Mouse (Mus musculus): Measurements from ENCODE around the gene Reg4.

Reg4 gene

DNA sequence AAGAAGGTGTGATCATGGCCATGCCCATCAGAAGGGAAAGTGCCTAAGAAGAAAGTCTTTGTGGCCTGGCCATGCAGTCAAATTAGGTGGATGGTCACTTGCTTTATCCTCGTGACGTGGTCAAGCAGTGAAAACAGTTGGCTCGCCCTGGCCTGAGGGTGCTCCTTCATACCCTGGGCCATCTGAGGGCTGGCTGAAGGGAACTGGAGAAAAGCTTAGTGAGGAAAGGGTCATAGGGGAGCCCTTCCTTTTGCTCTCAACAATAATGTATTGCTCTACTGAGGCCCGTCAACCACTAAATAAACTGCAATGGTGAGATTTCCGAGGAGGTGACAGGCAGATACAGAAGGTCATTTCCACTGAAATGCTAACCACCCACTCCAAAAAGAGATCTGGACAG lies 15.3 kb downstream of the Reg4 start:
- DNase-seq (ENCODE audit: low spot score in 2 of 2) = no peak

DNA sequence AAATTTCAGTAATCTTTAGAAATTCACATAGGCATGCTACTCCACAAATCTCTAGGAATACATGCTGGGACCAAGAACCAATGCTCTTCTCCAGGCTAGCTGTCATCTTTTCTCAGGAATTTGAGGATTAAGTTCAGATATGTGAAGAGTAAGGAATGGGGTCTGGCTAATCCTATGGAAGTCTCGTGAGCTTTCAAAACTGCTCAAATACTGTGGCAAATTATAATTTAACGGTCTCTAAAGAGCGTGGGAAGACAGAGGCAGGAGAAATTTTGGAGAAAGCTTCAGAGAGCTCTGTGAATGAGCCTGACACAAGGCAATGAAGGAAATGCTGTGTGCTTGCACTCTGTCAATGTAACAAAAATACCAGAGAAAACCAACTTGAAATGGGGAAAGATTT lies 16.2 kb downstream of the Reg4 start:
- DNase-seq (ENCODE audit: low spot score in 2 of 2) = no peak

DNA sequence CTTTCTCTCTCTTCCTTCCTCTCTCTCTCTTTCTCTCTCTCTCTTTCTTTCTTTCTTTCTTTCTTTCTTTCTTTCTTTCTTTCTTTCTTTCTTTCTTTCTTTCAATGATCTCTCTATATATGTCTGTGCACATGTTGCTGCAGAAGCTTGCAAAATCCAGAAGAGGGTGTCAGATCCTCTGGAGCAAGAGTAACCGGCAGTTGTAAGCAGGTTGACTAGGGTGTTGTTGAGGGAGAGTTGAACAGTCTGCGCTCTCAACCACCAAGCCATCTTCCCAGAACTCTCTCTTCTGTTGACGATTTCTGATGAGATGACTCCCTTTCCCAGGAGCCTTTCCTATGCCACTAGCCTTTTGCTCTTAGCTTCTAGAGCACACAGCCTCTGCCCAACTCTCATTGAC lies 20.1 kb downstream of the Reg4 start:
- DNase-seq (ENCODE audit: low spot score in 2 of 2) = no peak

DNA sequence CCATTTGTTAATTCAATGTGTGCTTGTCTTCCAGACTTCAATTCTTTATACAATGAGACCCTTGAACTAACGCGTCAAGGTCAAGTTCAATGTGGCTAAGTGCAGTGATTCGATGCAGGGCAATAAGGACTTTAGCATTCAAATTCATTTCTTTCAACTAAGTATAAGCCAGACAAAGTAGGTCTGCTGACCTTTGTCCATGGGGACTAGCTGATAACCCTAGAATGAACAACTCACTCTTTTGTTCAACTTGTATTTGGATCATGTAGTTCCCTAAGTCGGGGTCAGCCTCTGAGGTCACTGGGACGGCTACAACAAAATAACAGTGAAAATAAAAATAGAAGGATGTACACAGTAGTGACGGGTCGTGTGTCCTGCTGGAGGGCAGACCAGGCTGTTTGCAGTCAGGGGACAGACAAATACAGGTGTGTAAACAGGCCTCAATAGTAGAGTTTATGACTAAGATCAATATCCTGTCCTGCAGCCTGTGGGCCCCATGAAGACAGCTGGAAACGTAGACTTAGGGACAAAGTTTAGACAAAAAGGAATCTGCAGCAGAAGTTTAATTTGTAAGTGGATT lies 20.6 kb downstream of the Reg4 start:
- DNase-seq (ENCODE audit: low spot score in 2 of 2) = no peak

- DNase-seq (ENCODE audit: low spot score in 2 of 2) = no peak
Measured at GRCm38 (mm10) chr3:98245892-98246291, 23.9 kb downstream of the Reg4 start.

DNA sequence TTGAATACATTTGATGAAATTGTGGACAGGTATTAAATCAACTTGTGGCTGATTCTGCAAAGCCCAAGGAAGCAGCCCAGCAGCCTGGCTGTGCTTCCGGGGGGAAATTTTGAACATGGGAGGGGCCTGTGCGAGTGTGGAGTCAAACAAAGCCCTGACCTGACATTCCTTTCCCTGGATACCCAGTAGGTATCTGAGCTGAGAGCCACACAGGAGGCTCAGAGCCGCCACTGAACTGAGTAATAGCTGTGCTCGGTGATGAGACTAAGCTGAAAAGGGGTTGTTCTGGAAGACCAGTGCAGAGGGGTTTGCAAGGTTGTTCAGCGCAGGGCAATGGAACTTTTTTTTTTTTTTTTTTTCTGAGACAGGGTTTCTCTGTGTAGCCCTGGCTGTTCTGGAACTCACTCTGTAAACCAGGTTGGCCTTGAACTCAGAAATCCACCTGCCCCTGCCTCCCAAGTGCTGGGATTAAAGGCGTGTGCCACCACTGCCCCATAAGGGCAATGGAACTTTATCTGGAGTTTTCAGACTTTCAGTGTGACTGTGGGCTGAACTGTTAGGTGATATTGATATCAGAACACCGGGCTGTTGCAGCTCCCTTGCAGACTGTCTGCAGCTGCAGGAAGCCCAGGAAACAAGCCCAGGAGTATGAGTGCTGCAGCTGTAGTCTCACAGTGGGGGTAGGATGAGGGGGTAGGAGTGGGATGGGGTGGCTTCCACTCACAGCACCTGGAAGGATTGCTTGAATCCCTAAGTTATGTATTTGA lies 25.2 kb downstream of the Reg4 start:
- no peak for DNase-seq (ENCODE audit: low spot score in 2 of 2)

DNA sequence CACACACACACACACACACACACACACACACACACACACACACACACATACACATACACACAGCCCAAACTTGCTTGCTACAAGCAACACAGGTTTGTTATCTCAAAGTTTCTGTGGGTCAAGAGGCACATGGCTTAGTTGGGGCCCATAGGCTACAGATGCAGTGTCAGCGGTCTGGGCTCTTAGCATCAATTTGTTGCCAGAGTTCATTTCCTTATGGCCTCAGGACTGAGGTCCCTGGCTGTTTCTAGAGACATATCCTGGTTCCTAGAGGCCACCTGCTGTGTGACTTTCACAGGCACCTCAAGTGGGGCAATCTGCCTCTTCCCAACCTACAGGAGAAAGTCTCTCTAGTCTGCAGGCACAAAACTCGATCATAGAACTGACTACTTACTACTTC lies 27.4 kb downstream of the Reg4 start:
- DNase-seq (ENCODE audit: low spot score in 2 of 2) = no peak

GRCm38 (mm10) chr3:98249833-98250448 lies 28.0 kb downstream of the Reg4 start:
- no peak for DNase-seq (ENCODE audit: low spot score in 2 of 2)

GRCm38 (mm10) chr3:98254059-98254458 lies 32.1 kb downstream of the Reg4 start:
- no peak for DNase-seq (ENCODE audit: low spot score in 2 of 2)

- DNase-seq (ENCODE audit: low spot score in 2 of 2) = no peak
Measured at GRCm38 (mm10) chr3:98254656-98255583, 33.0 kb downstream of the Reg4 start.

DNA sequence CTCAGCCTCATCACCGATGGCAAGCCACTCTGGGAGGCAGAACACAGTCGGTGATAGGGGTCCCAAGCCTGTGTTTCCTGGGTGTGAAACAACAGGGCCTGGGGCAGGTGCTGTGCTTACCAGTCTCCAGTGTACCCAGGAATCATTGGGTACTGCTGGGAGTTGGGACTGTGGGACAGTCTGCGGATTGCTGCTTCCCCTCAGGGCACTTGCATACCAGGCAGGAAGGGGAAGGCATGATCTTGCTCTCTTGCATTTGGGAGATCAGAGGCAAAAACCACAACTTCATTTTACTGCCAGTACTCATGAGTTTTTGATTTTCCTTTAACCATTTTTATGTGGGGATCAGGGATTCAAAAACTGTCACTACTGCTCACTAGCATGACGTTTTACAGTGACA lies 36.8 kb downstream of the Reg4 start:
- no peak for DNase-seq (ENCODE audit: low spot score in 2 of 2)

- no peak for DNase-seq (ENCODE audit: low spot score in 2 of 2)
Measured at GRCm38 (mm10) chr3:98259271-98259751, 37.4 kb downstream of the Reg4 start.

- no peak for DNase-seq (ENCODE audit: low spot score in 2 of 2)
Measured at GRCm38 (mm10) chr3:98260534-98260933, 38.6 kb downstream of the Reg4 start.

DNA sequence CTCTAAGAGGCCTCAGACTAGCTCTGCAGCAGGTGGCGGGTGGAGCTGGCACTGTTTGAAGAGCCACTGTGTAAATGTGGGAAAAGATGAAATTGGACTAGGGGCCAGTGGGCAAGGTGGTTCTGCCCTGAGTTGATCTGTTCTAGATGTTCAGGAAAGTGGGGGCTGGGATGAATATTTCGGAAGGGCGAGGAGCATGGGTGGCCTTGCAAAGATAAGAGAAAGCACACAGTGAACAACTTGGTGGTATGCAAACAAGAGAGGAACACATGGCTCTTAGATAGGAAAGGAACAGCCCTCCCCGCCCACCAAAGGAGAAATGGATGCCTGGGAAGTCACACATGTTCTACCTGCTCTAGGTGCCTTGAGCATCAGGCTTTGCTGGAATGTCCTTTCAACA lies 39.5 kb downstream of the Reg4 start:
- DNase-seq (ENCODE audit: low spot score in 2 of 2) = no peak

- DNase-seq (ENCODE audit: low spot score in 2 of 2) = no peak
Measured at GRCm38 (mm10) chr3:98262133-98262532, 40.2 kb downstream of the Reg4 start.

- DNase-seq (ENCODE audit: low spot score in 2 of 2) = no peak
Measured at GRCm38 (mm10) chr3:98267249-98267651, 45.3 kb downstream of the Reg4 start.

DNA sequence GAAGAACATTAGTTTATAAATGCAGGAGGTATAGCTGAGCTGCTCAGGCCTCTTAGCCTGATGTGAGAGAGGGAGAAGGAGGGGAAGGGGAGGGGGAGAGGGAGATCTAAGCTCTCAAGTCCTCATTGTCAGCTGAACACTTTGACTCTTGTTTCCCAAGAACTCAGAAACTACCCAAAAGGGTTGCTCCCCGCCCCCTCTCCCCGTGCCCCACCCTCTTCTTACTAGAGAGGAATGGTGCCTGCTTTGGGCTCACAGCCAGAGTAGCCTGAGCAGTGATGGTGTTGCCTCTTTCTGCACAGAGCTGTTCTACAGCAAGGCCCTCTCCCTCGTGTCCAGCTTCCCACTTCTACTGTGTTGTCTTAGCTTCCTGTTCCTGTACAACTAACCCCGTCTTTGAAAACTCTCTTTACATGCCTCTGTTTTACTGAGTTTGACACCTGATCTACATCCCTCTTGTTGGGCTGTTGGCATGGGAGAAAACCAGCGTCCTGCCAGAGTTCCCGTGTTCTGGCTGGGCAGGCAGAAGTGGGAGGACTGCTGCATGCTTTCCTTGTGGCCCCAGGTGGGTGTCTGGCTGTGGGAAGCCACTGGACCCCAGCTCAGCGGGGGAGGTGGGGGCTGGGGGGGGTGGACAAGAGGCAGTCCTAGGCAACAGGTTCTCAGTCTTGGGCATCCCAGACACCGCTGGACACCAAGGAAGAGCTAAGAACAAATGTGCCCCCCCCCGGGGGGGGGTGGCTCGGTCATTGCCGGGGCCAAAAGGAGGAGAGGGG lies 51.9 kb downstream of the Reg4 start:
- DNase-seq (ENCODE audit: low spot score in 2 of 2) = no peak

DNA sequence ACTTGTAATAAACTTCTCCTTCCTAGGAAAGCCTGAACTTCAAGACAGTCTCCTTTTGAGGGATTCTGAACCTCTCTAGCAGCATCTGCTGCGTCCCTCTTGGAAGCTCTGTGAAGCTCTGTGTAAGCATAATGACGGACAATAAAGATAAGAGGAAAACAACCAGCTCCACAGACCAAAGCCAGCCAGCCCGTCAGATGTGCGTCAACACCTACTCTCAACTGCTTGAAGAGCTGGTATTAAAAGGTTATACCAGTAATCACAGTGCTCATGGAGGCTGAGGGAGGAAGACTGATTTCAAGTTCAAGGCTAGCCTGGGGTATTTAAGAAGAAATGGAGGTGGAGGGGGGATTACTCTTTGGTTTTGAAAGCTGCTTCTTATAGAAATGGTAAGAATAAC lies 57.7 kb downstream of the Reg4 start:
- DNase-seq (ENCODE audit: low spot score in 2 of 2) = no peak

DNA sequence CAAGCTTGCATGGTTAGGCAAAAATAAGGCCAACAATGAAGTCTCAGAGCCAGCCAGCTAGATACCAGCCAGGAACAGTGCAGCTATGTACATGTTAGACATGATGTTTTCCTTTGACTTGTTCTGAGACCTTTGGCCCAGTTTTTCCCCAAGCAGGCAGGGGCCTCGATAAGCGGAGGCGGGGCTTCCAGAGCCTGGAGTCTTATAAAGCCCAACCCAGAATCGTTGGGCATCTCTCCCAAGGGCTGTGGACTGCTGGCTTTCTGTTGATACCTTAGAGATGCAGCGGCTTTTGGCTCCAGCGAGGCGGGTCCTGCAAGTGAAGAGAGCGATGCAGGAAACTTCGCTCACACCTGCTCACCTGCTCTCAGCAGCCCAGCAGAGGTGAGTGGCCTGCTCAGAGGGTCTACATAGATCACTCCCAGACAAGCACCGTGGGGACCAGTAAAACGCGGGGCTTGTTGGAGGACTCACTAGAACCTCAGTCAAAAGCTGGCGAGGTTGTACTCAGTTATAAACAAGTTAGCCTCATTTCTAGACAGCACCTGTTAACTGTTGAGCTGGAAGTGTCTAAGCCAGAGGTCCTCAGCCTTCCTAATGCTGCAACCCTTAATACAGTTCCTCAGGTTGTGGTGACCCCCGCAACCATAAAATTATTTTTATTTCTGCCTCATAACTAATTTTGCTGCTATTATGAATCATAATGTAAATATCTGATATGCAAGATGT lies 58.4 kb downstream of the Reg4 start, which contains the start of gene Hmgcs2:
Gene Hmgcs2, plus strand, starts transcription at position 232 of the 729 bp plus-strand sequence.
- peak; percentile 21 to 33 for DNase-seq (ENCODE audit: low spot score in 2 of 2)

DNA sequence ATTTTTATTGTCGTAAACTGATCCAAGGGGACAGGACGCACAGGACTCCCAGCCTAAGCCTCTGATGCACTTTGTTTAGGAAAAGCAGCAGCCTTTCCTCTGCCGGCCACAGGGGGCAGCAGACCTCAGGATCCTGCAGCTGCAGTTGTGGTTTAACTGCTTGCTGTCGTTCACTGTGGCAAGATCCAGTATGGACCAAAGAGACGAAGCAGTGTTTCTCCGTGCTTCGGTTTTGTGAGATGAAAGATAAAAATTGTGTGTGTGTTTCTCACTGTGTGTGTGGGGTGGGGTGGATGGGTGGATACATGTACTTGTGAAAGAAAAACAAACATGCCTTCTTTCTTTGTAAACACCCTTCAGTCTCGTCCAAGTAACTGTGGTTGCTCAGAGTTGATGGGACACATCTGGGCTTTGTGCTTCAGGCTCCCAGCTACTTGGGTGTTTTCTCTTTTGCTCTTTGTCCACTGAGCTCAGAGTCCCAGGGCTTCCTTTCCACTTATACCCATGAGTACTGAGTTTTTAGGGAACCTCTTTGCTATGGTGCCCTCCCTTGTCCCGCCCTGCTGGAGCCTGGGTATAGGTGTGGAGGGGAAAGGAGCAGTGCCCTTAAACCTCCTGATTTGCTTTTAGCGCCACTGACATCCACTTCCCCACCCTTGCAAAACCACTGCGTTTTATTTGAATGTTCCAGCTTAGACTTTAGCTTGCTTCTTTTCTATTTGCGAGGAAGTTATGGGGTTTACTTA lies 59.1 kb downstream of the Reg4 start:
- DNase-seq (ENCODE audit: low spot score in 2 of 2) = peak; percentile 73 to 82

Data from thymus, postnatal 10 days (tissue).